Mouse (Mus musculus): ENCODE results near the gene Abr.

DNA sequence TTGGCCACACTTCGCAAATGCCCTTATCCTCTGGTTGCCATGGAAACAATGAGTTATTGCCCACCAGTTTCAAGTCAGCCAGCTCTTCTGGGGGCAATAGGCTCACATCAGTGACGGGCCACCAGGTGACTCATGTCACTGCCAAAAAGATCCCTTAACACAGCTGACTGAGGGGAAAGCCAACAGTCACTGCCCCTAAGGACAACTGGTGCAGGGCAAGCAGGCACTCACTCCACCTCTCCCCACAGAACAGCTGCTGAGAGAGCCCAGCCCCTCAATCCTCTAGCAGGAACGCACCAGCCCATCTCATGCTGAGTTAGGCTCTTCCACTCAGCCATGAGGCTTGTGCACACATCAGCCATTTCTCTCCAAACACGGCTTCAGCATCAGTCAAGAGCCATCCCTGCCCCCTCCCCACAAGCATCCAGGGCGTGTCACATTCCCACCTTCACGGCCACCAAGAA lies 128.3 kb downstream of the Abr start:
- TF ChIP-seq CTCF (IDR thresholded peaks at IDR 0.05; ENCODE audit: borderline replicate concordance, insufficient read depth, low read length): no peak
- TF ChIP-seq POLR2A (IDR thresholded peaks at IDR 0.05; ENCODE audit: low read depth, low read length): peak; percentile 34
